Mouse (Mus musculus) induced T-regulatory cell, adult 2 months (primary cell): Measurements from ENCODE around the gene Crls1.
A peak's percentile ranks its signal among the peaks of the same experiment; 100 is the strongest.

Experiments
- DNase-seq: peaks from one replicate; pipeline ENCODE4 v3.0.0-alpha.2; 2012; ENCODE audit warnings: low read depth

Crls1 gene

GRCm38 (mm10) chr2:132884303-132884967, 38.0 kb downstream of the Crls1 start:
- no peak for DNase-seq

GRCm38 (mm10) chr2:132885312-132885711, 38.8 kb downstream of the Crls1 start:
- no peak for DNase-seq

GRCm38 (mm10) chr2:132893826-132894225, 47.4 kb downstream of the Crls1 start:
- DNase-seq, result no peak

GRCm38 (mm10) chr2:132898211-132898610, 51.7 kb downstream of the Crls1 start:
- DNase-seq, result no peak

- DNase-seq, result no peak
Observed at GRCm38 (mm10) chr2:132900596-132900995, 54.1 kb downstream of the Crls1 start.

DNA sequence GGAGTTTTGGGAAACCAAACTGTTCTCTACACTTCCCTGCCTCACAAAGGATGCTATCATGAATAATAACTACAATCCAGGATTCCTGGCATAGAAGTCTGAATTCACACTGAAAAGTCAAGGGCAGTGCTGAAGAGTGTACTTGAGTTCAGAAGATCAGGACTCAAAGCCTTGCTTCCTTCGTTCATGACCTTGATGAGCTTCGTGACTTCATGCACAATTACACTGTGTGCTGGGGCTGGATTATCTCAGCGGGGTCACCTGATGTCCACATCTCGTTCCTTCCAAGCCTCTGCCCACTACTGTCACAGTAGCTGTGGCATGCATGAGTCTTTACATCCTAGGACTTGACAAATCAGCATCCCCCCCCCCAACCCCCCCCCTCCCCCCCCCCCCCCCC, 55.2 kb downstream of the Crls1 start:
- DNase-seq, result no peak

DNA sequence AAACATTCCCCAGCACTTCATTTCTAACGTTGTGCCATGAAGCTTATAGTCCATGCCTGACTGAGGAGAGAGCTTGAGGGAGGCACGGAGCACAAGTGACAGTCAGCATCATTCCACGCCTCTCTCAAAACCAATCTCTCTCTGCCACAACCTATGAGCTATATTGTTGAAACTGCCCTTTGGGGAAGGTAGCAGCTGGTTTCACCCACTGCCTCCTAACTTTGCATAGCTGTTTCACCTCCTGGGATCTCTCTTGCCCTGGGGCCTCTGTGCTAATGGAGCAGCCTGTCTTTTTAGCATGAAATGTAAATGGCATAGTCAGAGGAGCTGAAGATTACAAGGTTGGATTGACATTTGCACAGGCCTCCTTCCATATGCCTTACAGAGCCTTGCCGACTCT, 55.6 kb downstream of the Crls1 start:
- no peak for DNase-seq

GRCm38 (mm10) chr2:132903498-132903897, 57.0 kb downstream of the Crls1 start:
- DNase-seq, result peak; percentile 75

- DNase-seq, result no peak
Observed at GRCm38 (mm10) chr2:132904961-132905360, 58.5 kb downstream of the Crls1 start.

GRCm38 (mm10) chr2:132906763-132907162, 60.3 kb downstream of the Crls1 start:
- peak; percentile 66 for DNase-seq

GRCm38 (mm10) chr2:132914785-132915184, 68.3 kb downstream of the Crls1 start:
- no peak for DNase-seq
